In genomic region chr4:127021989-127022626, GRCm38 (mm10) we compare ENCODE assay signal across 8 mouse cellular contexts. TPM values are rescaled to one million over a fixed set of nuclear protein-coding genes. Genes with fewer than 3 reads are reported as not detected.
DNase-seq lines count a peak whose midpoint lies in the region; ATAC-seq and TF ChIP-seq lines count a peak whose summit lies in the region.

No protein-coding gene starts in this region.

- H3K4me3 ChIP-seq in cortical plate, adult 2 months (ENCODE audit: insufficient read depth, low read length) = peak overlapping the region; percentile 61

- intact Hi-C loops in left cerebral cortex, postnatal 10 days (cut with DNase I) = no loop called here

- peak; percentile 84 for DNase-seq in gastrocnemius, postnatal 10 days
- peak; percentile 73 to 94 for DNase-seq in left cerebral cortex, postnatal 10 days (ENCODE audit: extremely low spot score in 1 of 2, low spot score in 2 of 2)
- peak; percentile 89 for DNase-seq in right cerebral cortex, postnatal 25 days
- DNase-seq in urinary bladder, postnatal 4 days (ENCODE audit: low spot score in 2 of 2) = peak; percentile 86 to 89

- H3K27ac ChIP-seq in cortical plate, adult 2 months (ENCODE audit: insufficient read depth, low read length) = peak overlapping the region; percentile 99

- no peak for TF ChIP-seq CTCF in cortical plate, adult 2 months (IDR thresholded peaks at IDR 0.05; ENCODE audit: extremely low read depth, insufficient read depth, low read length)

- TF ChIP-seq POLR2A in cortical plate, adult 2 months (IDR thresholded peaks at IDR 0.05; ENCODE audit: extremely low read depth, insufficient read depth, low read length) = peak; percentile 60; the same call in 1 of the 2 replicates

- peaks cover 2% of the 10 kb centered on the region; the same call in 1 of the 2 replicates for H3K4me1 ChIP-seq in cortical plate, adult 2 months (ENCODE audit: control insufficient read depth, insufficient read depth, low read length)

- peak; percentile 48 for ATAC-seq in activated CD4-positive, CD25-positive, alpha-beta regulatory T cell, adult 4 months
- ATAC-seq in inflammation-experienced regulatory T-cells, adult 6 months = peak; percentile 59
- ATAC-seq in megakaryocyte-erythroid progenitor cell, adult 5-6 weeks (replicated peaks; ENCODE audit: low FRiP score, low TSS enrichment, poor library complexity, severe bottlenecking) = peak; percentile 67

RNA-seq across cellular contexts. Expression of gene Sfpq, which starts 1.0 kb away (rescaled TPM):
- 10 to 100 TPM; 39.7 to 50.1 TPM for polyA plus RNA-seq in activated CD4-positive, CD25-positive, alpha-beta regulatory T cell, adult 4 months (2017; shearing (Covaris generic))
- 111 and 114 TPM in 2 replicates for polyA plus RNA-seq in cortical plate, adult 2 months (2012; rRNA removed)
- total RNA-seq in gastrocnemius, postnatal 10 days (2021) = 100 to 1,000 TPM in 1 of 2 experiments, 10 to 100 TPM in 1; 97.8 to 138 TPM
- polyA plus RNA-seq in inflammation-experienced regulatory T-cells, adult 6 months (2017; shearing (Covaris generic)) = 10 to 100 TPM; 36.0 to 64.5 (median 57.7) TPM
- 100 to 1,000 TPM; 283 to 303 TPM for total RNA-seq in left cerebral cortex, postnatal 10 days (2021)
- total RNA-seq in megakaryocyte-erythroid progenitor cell, adult 5-6 weeks (2014; fragmentation: Nextera tagmentation) = 426 and 540 TPM in 2 replicates
- total RNA-seq in megakaryocyte-erythroid progenitor cell, adult 5-6 weeks (2017) = 945 and 968 TPM in 2 replicates

RNA-seq across cellular contexts. Expression of gene Zmym1, which starts 38.8 kb away (rescaled TPM):
- polyA plus RNA-seq in activated CD4-positive, CD25-positive, alpha-beta regulatory T cell, adult 4 months (2017; shearing (Covaris generic)) = 10 to 100 TPM; 10.7 to 28.0 TPM
- polyA plus RNA-seq in cortical plate, adult 2 months (2012; rRNA removed) = 7.7 and 9.0 TPM in 2 replicates
- total RNA-seq in gastrocnemius, postnatal 10 days (2021) = 1 to 10 TPM; 3.8 to 5.3 TPM
- 10 to 100 TPM; 19.6 to 26.7 (median 22.5) TPM for polyA plus RNA-seq in inflammation-experienced regulatory T-cells, adult 6 months (2017; shearing (Covaris generic))
- 10 to 100 TPM; 12.6 to 12.8 TPM for total RNA-seq in left cerebral cortex, postnatal 10 days (2021)
- total RNA-seq in megakaryocyte-erythroid progenitor cell, adult 5-6 weeks (2014; fragmentation: Nextera tagmentation) = 13.6 and 16.8 TPM in 2 replicates
- total RNA-seq in megakaryocyte-erythroid progenitor cell, adult 5-6 weeks (2017) = 19.8 and 20.0 TPM in 2 replicates

RNA-seq across cellular contexts. Expression of gene Zmym4, which starts 54.2 kb away (rescaled TPM):
- 10 to 100 TPM; 17.4 to 17.6 TPM for polyA plus RNA-seq in activated CD4-positive, CD25-positive, alpha-beta regulatory T cell, adult 4 months (2017; shearing (Covaris generic))
- 22.2 and 22.4 TPM in 2 replicates for polyA plus RNA-seq in cortical plate, adult 2 months (2012; rRNA removed)
- total RNA-seq in gastrocnemius, postnatal 10 days (2021) = 10 to 100 TPM; 21.6 to 32.1 TPM
- polyA plus RNA-seq in inflammation-experienced regulatory T-cells, adult 6 months (2017; shearing (Covaris generic)) = 10 to 100 TPM; 12.1 to 22.4 (median 12.6) TPM
- total RNA-seq in left cerebral cortex, postnatal 10 days (2021) = 10 to 100 TPM; 48.7 to 52.7 TPM
- 38.7 and 57.2 TPM in 2 replicates for total RNA-seq in megakaryocyte-erythroid progenitor cell, adult 5-6 weeks (2014; fragmentation: Nextera tagmentation)
- total RNA-seq in megakaryocyte-erythroid progenitor cell, adult 5-6 weeks (2017) = 41.2 and 56.1 TPM in 2 replicates

RNA-seq across cellular contexts. Expression of gene Zmym6, which starts 55.1 kb away (rescaled TPM):
- polyA plus RNA-seq in activated CD4-positive, CD25-positive, alpha-beta regulatory T cell, adult 4 months (2017; shearing (Covaris generic)) = 10 to 100 TPM; 13.1 to 14.1 TPM
- polyA plus RNA-seq in cortical plate, adult 2 months (2012; rRNA removed) = 40.3 and 48.0 TPM in 2 replicates
- 1 to 10 TPM; 7.9 to 9.8 TPM for total RNA-seq in gastrocnemius, postnatal 10 days (2021)
- polyA plus RNA-seq in inflammation-experienced regulatory T-cells, adult 6 months (2017; shearing (Covaris generic)) = 10 to 100 TPM; 11.2 to 30.7 (median 15.2) TPM
- total RNA-seq in left cerebral cortex, postnatal 10 days (2021) = 10 to 100 TPM; 32.8 to 35.7 TPM
- 12.3 and 17.9 TPM in 2 replicates for total RNA-seq in megakaryocyte-erythroid progenitor cell, adult 5-6 weeks (2014; fragmentation: Nextera tagmentation)
- total RNA-seq in megakaryocyte-erythroid progenitor cell, adult 5-6 weeks (2017) = 11.2 and 14.4 TPM in 2 replicates

Comparison
In these comparisons a context has a peak if more than half of its experiments do, and no peak if none do; other contexts are left out.
1. Peak in every context shown above with its lines: DNase-seq, ATAC-seq, H3K4me3 ChIP-seq and H3K27ac ChIP-seq.